Mouse (Mus musculus): ENCODE results near the gene 4931406C07Rik.

- TF ChIP-seq E2F4 (IDR thresholded peaks at IDR 0.05; ENCODE audit: insufficient read depth) (no peak), POLR2A (IDR thresholded peaks at IDR 0.05; ENCODE audit: insufficient read length, low read depth) (peak; percentile 97)
Observed at GRCm38 (mm10) chr9:15279649-15280490, 26.4 kb downstream of the 4931406C07Rik start, which contains the start of gene Med17.
